Mouse (Mus musculus): ENCODE measurements around the gene Fignl1. TPM values are rescaled to one million over a fixed set of nuclear protein-coding genes. Genes with fewer than 3 reads are reported as not detected.

Gene Fignl1
- total and polyA plus RNA-seq, 3 experiments = 0.21 to 1.2 (median 0.30) TPM

GRCm38 (mm10) chr11:11826475-11826874 lies 17.7 kb upstream of the Fignl1 start:
- no peaks in the 10 kb centered on the region for H3K79me2 ChIP-seq (replicated peaks; ENCODE audit: control insufficient read depth, insufficient read depth, low read length)
- no peaks in the 10 kb centered on the region for H3K27me3 ChIP-seq (ENCODE audit: control insufficient read depth, insufficient read depth, low read length)
- H3K4me1 ChIP-seq (ENCODE audit: control insufficient read depth, insufficient read depth, low read length) = peaks cover 8% of the 10 kb centered on the region
- no peak overlapping the region for H3K27ac ChIP-seq
- no peak for DNase-seq
- TF ChIP-seq POLR2A (IDR thresholded peaks at IDR 0.05; ENCODE audit: insufficient read depth, low read depth, low read length) (no peak), CTCF (IDR thresholded peaks at IDR 0.05) (no peak), EP300 (IDR thresholded peaks at IDR 0.05; ENCODE audit: insufficient read depth, low read depth, low read length) (no peak)
- intact Hi-C loops (cut with DNase I) = loop anchor here (10.0 kb wide), 1 partner anchor 378 kb away; no protein-coding TSS in a partner anchor
- no peak overlapping the region for H3K4me3 ChIP-seq
- H3K36me3 ChIP-seq (ENCODE audit: control insufficient read depth, insufficient read depth, low read length) = no peaks in the 10 kb centered on the region
- no peak overlapping the region for H3K9ac ChIP-seq (ENCODE audit: low read depth, low read length)

DNA sequence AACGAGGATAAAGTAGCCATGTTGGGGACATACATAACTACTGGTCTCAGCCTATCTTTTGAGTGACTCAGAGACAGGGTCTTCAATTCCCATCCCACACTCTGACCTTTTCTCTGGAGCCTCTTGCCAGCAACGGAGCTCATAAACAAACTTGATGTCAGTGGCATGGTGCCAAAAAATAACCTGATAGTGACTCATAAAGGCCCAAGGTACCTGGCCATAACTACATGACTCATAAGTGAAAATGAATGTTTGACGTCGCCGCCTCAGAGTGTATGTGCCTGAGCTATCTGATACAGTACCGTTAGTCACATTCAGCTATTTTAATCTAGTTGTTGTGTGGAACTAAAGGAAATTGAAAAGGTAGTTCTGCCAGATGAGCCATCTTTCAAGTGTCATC lies 16.9 kb upstream of the Fignl1 start:
- no peak overlapping the region for H3K27ac ChIP-seq
- H3K27me3 ChIP-seq (ENCODE audit: control insufficient read depth, insufficient read depth, low read length) = no peaks in the 10 kb centered on the region
- H3K4me3 ChIP-seq = no peak overlapping the region
- H3K9ac ChIP-seq (ENCODE audit: low read depth, low read length) = no peak overlapping the region
- 61% methylated on average over 6 of the region's 6 CpGs for WGBS
- H3K36me3 ChIP-seq (ENCODE audit: control insufficient read depth, insufficient read depth, low read length) = no peaks in the 10 kb centered on the region
- no peaks in the 10 kb centered on the region for H3K79me2 ChIP-seq (replicated peaks; ENCODE audit: control insufficient read depth, insufficient read depth, low read length)
- H3K4me1 ChIP-seq (ENCODE audit: control insufficient read depth, insufficient read depth, low read length) = peaks cover 10% of the 10 kb centered on the region
- intact Hi-C loops (cut with DNase I) = loop anchor here (10.0 kb wide), 1 partner anchor 379 kb away; no protein-coding TSS in a partner anchor
- TF ChIP-seq CTCF (IDR thresholded peaks at IDR 0.05) (no peak), EP300 (IDR thresholded peaks at IDR 0.05; ENCODE audit: insufficient read depth, low read depth, low read length) (no peak), POLR2A (IDR thresholded peaks at IDR 0.05; ENCODE audit: insufficient read depth, low read depth, low read length) (no peak)
- DNase-seq = no peak

DNA sequence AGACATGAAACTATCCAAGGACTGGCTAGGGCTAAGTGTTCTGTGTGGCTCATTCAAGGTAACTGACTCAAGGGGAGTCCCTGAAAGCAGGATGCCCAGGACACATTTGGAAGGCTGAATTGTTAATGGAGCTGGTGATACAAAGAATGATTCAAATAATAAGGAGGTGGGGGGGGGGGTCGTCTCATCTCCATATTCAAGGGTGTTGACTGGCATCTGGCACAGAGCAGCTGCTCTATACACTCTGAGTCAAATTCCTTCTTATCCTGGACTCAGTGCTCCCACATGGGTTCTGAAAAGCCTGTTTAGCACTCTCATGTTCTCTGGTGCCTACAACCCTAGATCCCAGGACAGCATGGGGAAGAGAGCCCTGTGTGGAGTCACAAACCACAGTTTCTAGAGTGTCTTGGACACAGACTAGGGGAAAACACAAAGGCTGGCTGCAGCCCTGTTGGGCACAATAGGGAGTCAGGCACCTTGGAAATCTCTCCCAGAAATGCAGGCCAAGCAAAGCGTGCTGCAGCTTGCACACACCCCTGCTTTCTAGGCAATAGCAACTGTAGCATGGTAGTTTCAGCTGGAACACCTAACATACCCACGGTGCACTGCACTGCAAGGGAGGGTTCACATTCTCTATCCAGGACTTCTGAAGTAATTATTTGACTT lies 16.3 kb upstream of the Fignl1 start:
- 61% methylated on average over 3 of the region's 3 CpGs for WGBS
- H3K79me2 ChIP-seq (replicated peaks; ENCODE audit: control insufficient read depth, insufficient read depth, low read length) = no peaks in the 10 kb centered on the region
- TF ChIP-seq EP300 (IDR thresholded peaks at IDR 0.05; ENCODE audit: insufficient read depth, low read depth, low read length) (no peak), POLR2A (IDR thresholded peaks at IDR 0.05; ENCODE audit: insufficient read depth, low read depth, low read length) (no peak), CTCF (IDR thresholded peaks at IDR 0.05) (no peak)
- H3K27ac ChIP-seq = 0 out of 2 replicates have a peak overlapping the region, but pooled peaks have one; percentile 36
- H3K36me3 ChIP-seq (ENCODE audit: control insufficient read depth, insufficient read depth, low read length) = no peaks in the 10 kb centered on the region
- H3K4me3 ChIP-seq = no peak overlapping the region
- peaks cover 10% of the 10 kb centered on the region for H3K4me1 ChIP-seq (ENCODE audit: control insufficient read depth, insufficient read depth, low read length)
- no peaks in the 10 kb centered on the region for H3K27me3 ChIP-seq (ENCODE audit: control insufficient read depth, insufficient read depth, low read length)
- intact Hi-C loops (cut with DNase I) = loop anchor here (5.0 to 10.0 kb wide), 3 partner anchors 212 to 732 kb away; partner anchors contain the start of gene Grb10
- DNase-seq = no peak
- H3K9ac ChIP-seq (ENCODE audit: low read depth, low read length) = no peak overlapping the region

GRCm38 (mm10) chr11:11823980-11824911 lies 15.5 kb upstream of the Fignl1 start:
- peak overlapping the region; percentile 36 for H3K27ac ChIP-seq
- H3K79me2 ChIP-seq (replicated peaks; ENCODE audit: control insufficient read depth, insufficient read depth, low read length) = no peaks in the 10 kb centered on the region
- H3K27me3 ChIP-seq (ENCODE audit: control insufficient read depth, insufficient read depth, low read length) = no peaks in the 10 kb centered on the region
- no peak overlapping the region for H3K4me3 ChIP-seq
- no peaks in the 10 kb centered on the region for H3K36me3 ChIP-seq (ENCODE audit: control insufficient read depth, insufficient read depth, low read length)
- no peak overlapping the region for H3K9ac ChIP-seq (ENCODE audit: low read depth, low read length)
- intact Hi-C loops (cut with DNase I) = loop anchor here (5.0 to 10.0 kb wide), 3 partner anchors 213 to 733 kb away; partner anchors contain the start of gene Grb10
- TF ChIP-seq POLR2A (IDR thresholded peaks at IDR 0.05; ENCODE audit: insufficient read depth, low read depth, low read length) = no peak
- no peak for TF ChIP-seq EP300 (IDR thresholded peaks at IDR 0.05; ENCODE audit: insufficient read depth, low read depth, low read length)
- TF ChIP-seq CTCF (IDR thresholded peaks at IDR 0.05) = no peak
- peak in 1 of 2 experiments; percentile 39 for DNase-seq
- 57% methylated on average over 12 of the region's 12 CpGs for WGBS
- peaks cover 8% of the 10 kb centered on the region for H3K4me1 ChIP-seq (ENCODE audit: control insufficient read depth, insufficient read depth, low read length)

DNA sequence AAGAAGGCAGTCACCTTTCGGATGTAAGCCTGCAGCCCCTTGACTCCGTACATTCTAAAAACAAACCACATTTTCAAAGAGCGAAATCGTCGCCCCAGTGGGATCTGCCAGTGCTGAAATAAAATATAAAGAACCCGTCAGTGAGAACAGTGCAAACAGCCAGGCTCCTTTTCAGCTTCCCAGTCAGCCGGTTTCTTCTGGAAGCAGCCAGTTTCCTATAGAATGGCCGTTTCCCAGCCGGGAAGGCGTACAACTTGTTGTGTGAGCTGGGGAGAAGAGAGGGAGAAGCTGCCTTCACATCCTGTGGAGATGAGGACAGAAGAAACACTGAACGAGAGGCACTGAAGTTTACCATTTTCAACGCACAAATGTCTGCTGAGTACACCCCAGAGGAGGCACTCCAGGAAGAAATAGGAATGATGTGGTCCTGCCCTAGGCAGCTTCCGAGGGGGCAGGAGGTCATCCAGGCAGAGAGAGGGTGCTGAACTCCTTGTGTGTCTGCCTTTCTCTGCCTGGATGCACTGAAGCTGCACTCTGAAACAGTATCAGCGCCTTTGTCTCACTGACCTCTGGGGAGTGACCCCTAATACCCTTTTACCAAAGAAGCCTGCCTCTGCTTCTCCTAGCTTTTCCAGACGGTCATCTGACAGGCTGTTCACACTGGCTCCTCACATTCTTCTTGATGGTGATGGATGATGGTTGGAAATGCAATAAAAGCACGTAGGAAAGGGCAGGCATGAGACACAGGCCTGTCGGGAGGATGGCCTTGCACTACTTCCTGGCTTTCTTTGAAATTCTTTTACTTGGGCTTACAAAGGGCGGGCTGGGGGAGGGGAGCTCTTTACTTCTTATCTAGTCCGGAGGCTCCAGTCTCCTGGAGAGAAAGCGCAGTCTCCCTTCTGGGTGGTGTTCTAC lies 13.7 kb upstream of the Fignl1 start:
- Histone ChIP-seq H3K9ac (ENCODE audit: low read depth, low read length) (no peak overlapping the region), H3K4me1 (ENCODE audit: control insufficient read depth, insufficient read depth, low read length) (peaks cover 8% of the 10 kb centered on the region), H3K36me3 (ENCODE audit: control insufficient read depth, insufficient read depth, low read length) (no peaks in the 10 kb centered on the region), H3K79me2 (replicated peaks; ENCODE audit: control insufficient read depth, insufficient read depth, low read length) (no peaks in the 10 kb centered on the region), H3K27me3 (ENCODE audit: control insufficient read depth, insufficient read depth, low read length) (no peaks in the 10 kb centered on the region), H3K4me3 (no peak overlapping the region), H3K27ac (peak overlapping the region; percentile 17)
- WGBS = 51% methylated on average over 20 of the region's 20 CpGs
- DNase-seq = no peak
- no peak for TF ChIP-seq CTCF (IDR thresholded peaks at IDR 0.05)
- no peak for TF ChIP-seq EP300 (IDR thresholded peaks at IDR 0.05; ENCODE audit: insufficient read depth, low read depth, low read length)
- TF ChIP-seq POLR2A (IDR thresholded peaks at IDR 0.05; ENCODE audit: insufficient read depth, low read depth, low read length) = no peak
- intact Hi-C loops (cut with DNase I) = loop anchor here (5.0 to 10.0 kb wide), 3 partner anchors 215 to 735 kb away; partner anchors contain the start of gene Grb10
